Mouse (Mus musculus) heart, embryonic 13.5 days (tissue): Measurements from ENCODE around the gene Oxct2b. TPM values are rescaled to one million over a fixed set of nuclear protein-coding genes. Genes with fewer than 3 reads are reported as not detected.

Experiments used
- ATAC-seq: fragments of 200-750 bp; cut with Nextera tagmentation; 2 replicates; pipeline ENCODE4 v1.8.0; 2017; ENCODE audit warnings: moderate TSS enrichment; ENCODE audit not compliant: insufficient number of reproducible peaks, low FRiP score, low TSS enrichment; ENCODE audit errors: extremely low read depth
- H3K27ac ChIP-seq: fragments of 300-500 bp; sonication (generic); replicated peaks from 2 replicates; pipeline ENCODE4 v1.5.1; 2015; ENCODE audit warnings: moderate library complexity, mild to moderate bottlenecking, inconsistent platforms
- H3K27me3 ChIP-seq: fragments of 300-500 bp; sonication (generic); replicated peaks from 2 replicates; pipeline ENCODE4 v1.6.1; 2015; ENCODE audit warnings: mild to moderate bottlenecking, inconsistent platforms
- H3K36me3 ChIP-seq: fragments of 300-500 bp; sonication (generic); 2 replicates; pipeline ENCODE4 v1.6.1; 2015; ENCODE audit warnings: mild to moderate bottlenecking, inconsistent platforms
- H3K4me1 ChIP-seq: fragments of 300-500 bp; sonication (generic); 2 replicates; pipeline ENCODE4 v1.6.1; 2015; ENCODE audit warnings: inconsistent platforms
- H3K4me2 ChIP-seq: fragments of 300-500 bp; sonication (generic); 2 replicates; pipeline ENCODE4 v1.6.1; 2015; ENCODE audit warnings: inconsistent platforms, mild to moderate bottlenecking, moderate library complexity
- H3K4me3 ChIP-seq: fragments of 300-500 bp; sonication (generic); 2 replicates; pipeline ENCODE4 v1.5.1; 2015; ENCODE audit warnings: moderate library complexity, mild to moderate bottlenecking, inconsistent platforms
- H3K9ac ChIP-seq: fragments of 300-500 bp; sonication (generic); 2 replicates; pipeline ENCODE4 v1.6.1; 2015; ENCODE audit warnings: inconsistent platforms, mild to moderate bottlenecking, moderate library complexity
- H3K9me3 ChIP-seq: fragments of 300-500 bp; sonication (generic); 2 replicates; pipeline ENCODE4 v1.6.1; 2016; ENCODE audit warnings: inconsistent platforms
- WGBS: fragments of 180-500 bp; shearing (Covaris S2); methylation state at CpG from one replicate; pipeline ENCODE4 v1.1.7; 2015; ENCODE audit warnings: mixed read lengths; 5-methylcytosine and 5-hydroxymethylcytosine counted together
- polyA plus RNA-seq: library from polyadenylated mRNA; unstranded; fragments of >200 nt; fragmentation: Nextera tagmentation; extraction: Ambion mirVana; gene quantifications from 2 replicates; pipeline ENCODE4 v1.2.1, GENCODE M21; 2015

The Oxct2b gene
- polyA plus RNA-seq, result 0.11 TPM in 1 of 2 replicates, not detected in the other

- Histone ChIP-seq H3K27ac (no peak within 1 kb of the TSS), H3K9me3 (no peaks in the 10 kb centered on the region), H3K4me3 (peak within 1 kb of the TSS; percentile 48), H3K36me3 (no peaks in the 10 kb centered on the region), H3K27me3 (peaks cover 46% of the 10 kb centered on the region), H3K4me2 (peak within 1 kb of the TSS; percentile 71), H3K4me1 (peaks cover 6% of the 10 kb centered on the region; the same call in 1 of the 2 replicates), H3K9ac (no peak within 1 kb of the TSS)
- no peak for ATAC-seq
- 3% methylated on average over 22 of the region's 22 CpGs for WGBS
Observed at GRCm38 (mm10) chr4:123116011-123116410, at the start of gene Oxct2b. Gene Oxct2b, plus strand, starts transcription at chr4:123116266.

DNA sequence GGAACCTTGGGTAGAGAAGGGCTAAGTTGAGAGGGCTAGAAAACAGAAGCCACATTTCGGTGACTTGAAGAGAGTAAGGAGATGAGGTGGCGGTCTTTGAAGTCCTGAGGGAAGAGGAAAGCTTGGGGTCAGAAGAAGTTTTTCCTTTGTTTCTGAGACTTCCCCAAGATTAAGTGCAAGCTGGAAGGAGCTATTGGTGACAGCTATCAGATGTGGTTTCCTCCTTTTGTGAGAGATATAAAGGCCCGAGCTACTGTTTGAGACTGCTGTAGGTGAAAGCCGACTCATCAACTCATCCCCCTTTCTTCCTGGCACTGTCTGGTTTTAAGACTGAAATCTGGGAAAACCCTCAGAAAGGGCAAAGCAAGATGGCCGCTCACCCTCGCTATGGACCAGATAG, 47.4 kb upstream of the Oxct2b start:
- H3K9ac ChIP-seq, result no peak overlapping the region
- no peak overlapping the region for H3K4me2 ChIP-seq
- ATAC-seq, result no peak
- H3K4me1 ChIP-seq, result peaks cover 7% of the 10 kb centered on the region
- 63% methylated on average over 6 of the region's 6 CpGs for WGBS
- H3K4me3 ChIP-seq, result no peak overlapping the region
- H3K9me3 ChIP-seq, result no peaks in the 10 kb centered on the region
- H3K27me3 ChIP-seq, result peaks cover 66% of the 10 kb centered on the region
- no peak overlapping the region for H3K27ac ChIP-seq
- no peaks in the 10 kb centered on the region for H3K36me3 ChIP-seq

DNA sequence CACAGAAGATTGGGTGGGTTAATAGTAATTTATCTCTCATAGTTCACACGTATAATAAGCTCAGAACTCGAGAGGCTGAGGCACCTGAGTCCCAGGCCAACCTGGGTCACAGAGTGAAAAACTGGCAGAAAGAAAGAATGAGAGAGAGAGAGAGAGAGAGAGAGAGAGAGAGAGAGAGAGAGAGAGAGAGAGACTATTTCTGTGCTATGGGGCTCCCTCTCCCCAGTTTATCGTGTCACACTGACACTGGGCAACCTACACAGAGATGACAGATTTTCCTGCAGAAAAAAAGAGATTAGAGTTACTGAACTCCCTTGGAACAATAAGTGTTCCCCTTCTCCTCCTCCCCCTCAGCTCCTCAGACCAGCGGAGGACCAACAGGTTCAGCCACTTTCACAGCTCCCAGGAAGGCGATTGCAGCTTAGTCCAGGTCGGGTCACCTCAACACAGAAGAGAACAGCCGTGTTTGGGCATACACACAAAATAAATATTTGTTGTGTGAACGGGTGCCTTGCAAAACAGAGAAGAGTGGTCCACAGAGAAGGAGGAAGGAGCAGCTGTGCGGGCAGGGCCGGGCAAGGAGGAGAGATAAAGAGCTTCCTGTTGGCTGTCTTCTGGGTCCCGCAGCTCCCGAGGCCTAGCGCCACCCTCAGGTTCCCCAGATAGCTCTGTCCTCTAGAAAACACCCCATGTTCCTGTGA, 44.6 kb upstream of the Oxct2b start:
- WGBS, result 5% methylated on average over 13 of the region's 13 CpGs
- Histone ChIP-seq H3K4me1 (peaks cover 7% of the 10 kb centered on the region), H3K4me3 (peak overlapping the region; percentile 32), H3K9ac (no peak overlapping the region; the same call in 1 of the 2 replicates), H3K27ac (no peak overlapping the region), H3K27me3 (peaks cover 76% of the 10 kb centered on the region), H3K9me3 (no peaks in the 10 kb centered on the region), H3K36me3 (no peaks in the 10 kb centered on the region), H3K4me2 (peak overlapping the region; percentile 60)
- no peak for ATAC-seq

DNA sequence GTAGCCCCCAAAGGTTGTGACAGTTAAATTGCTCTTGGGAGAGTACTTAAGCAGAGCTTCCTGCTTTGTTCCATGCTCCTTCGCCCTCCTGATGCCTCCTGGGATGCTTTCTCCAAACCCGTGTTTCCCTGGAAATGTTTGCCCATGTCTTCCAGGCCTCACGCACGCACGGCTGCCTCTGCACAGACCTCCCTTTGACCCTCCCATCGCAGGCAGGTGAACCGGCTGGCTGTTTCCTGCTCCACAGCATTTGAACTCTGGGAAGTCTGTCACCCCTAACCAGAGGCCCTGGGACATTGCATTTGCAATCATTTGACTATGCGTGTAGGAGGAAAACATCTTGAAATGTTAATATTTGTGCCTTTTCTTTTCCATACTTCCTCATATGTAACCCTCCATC, 39.1 kb upstream of the Oxct2b start:
- Histone ChIP-seq H3K36me3 (no peaks in the 10 kb centered on the region), H3K4me3 (no peak overlapping the region), H3K4me1 (no peaks in the 10 kb centered on the region), H3K4me2 (no peak overlapping the region), H3K9ac (no peak overlapping the region), H3K9me3 (no peaks in the 10 kb centered on the region), H3K27ac (no peak overlapping the region), H3K27me3 (peaks cover 58% of the 10 kb centered on the region)
- WGBS, result 71% methylated on average over 8 of the region's 8 CpGs
- no peak for ATAC-seq

- WGBS, result 55% methylated on average over 4 of the region's 4 CpGs
- no peak overlapping the region for H3K27ac ChIP-seq
- H3K9me3 ChIP-seq, result no peaks in the 10 kb centered on the region
- no peaks in the 10 kb centered on the region for H3K36me3 ChIP-seq
- H3K9ac ChIP-seq, result no peak overlapping the region
- no peak for ATAC-seq
- no peak overlapping the region for H3K4me2 ChIP-seq
- H3K27me3 ChIP-seq, result peaks cover 61% of the 10 kb centered on the region
- no peaks in the 10 kb centered on the region for H3K4me1 ChIP-seq
- H3K4me3 ChIP-seq, result no peak overlapping the region
Observed at GRCm38 (mm10) chr4:123078231-123078630, 37.8 kb upstream of the Oxct2b start.

- H3K27me3 ChIP-seq, result peaks cover 36% of the 10 kb centered on the region
- no peak overlapping the region for H3K9ac ChIP-seq
- 40% methylated on average over 13 of the region's 13 CpGs for WGBS
- no peaks in the 10 kb centered on the region for H3K4me1 ChIP-seq
- H3K4me3 ChIP-seq, result no peak overlapping the region
- H3K4me2 ChIP-seq, result no peak overlapping the region
- no peaks in the 10 kb centered on the region for H3K36me3 ChIP-seq
- no peaks in the 10 kb centered on the region for H3K9me3 ChIP-seq
- no peak overlapping the region for H3K27ac ChIP-seq
- no peak for ATAC-seq
Observed at GRCm38 (mm10) chr4:123080791-123081190, 35.3 kb upstream of the Oxct2b start.

DNA sequence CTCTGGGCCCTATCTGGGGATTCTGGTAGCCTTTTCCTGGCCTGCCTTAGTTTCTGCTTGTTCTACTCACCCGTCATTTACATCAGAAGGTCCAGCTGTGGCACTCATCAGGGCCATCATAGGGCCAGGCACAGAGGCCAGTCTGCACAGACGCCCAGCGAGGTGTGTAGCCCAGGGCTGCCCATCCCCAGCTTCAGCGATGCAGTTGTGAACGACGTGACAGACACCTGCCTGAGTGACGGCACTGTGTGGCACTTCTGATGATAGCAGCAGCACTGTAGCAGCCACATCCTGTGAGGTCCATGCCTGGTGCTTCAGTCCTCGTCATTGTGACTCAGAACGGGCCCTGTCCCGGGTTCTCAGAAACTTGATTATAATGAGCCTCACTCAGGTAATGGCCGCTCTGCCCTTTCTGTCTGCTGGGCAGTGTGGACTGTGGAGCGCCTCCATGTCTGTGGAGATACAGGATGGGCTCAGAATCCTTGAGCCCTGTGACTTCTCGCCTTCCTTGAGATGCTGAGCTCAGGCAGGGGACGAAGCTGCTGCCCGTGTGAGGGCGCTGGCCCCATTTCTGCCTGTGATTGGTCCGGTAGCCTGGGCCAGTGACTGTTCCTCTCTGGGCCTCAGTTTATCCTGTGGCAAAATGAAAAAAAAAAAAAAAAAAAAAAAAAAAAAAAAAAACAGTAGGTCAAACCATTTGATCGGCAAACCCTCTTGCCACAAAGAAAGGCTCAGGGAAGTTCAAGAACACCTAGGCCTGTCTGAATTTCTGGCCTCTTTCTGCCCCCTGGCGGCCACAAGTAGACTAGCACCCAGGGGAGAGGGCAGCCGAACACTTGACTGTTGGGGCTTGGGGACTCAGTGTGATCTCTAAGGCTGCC, 33.5 kb upstream of the Oxct2b start:
- ATAC-seq, result no peak

DNA sequence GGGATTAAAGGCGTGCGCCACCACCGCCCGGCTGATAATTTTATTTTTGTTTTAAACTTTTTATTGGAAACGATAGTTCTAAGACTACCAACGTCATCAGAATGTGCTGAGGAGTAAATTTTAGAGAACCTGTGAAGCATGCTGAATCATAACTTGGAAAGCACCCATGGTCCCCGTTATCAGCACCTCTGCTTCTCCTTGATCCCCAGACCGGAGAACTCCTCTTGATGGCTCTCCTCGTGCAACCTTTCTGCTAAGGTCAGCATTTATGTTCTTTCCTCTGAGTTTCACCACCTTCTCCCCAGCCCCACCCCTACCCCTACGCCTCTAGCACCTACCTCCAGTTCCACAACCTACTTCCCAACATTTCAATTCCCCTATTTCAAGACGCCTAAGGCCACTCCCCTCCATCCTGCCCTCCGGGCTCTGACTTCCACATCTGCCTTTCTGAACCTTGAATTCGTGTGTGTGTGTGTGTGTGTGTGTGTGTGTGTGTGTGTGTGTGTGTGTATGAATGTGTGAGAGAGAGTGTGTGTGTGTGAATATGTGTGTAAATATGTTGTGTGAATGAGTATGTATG, 32.7 kb upstream of the Oxct2b start:
- Histone ChIP-seq H3K36me3 (no peaks in the 10 kb centered on the region), H3K4me2 (no peak overlapping the region), H3K4me1 (no peaks in the 10 kb centered on the region), H3K4me3 (no peak overlapping the region), H3K9me3 (no peaks in the 10 kb centered on the region), H3K27ac (no peak overlapping the region), H3K9ac (no peak overlapping the region), H3K27me3 (peaks cover 34% of the 10 kb centered on the region)
- no peak for ATAC-seq
- WGBS, result 58% methylated on average over 13 of the region's 13 CpGs

More for the DNA sequence above, 33.5 kb upstream of the Oxct2b start:
- Histone ChIP-seq H3K4me3 (no peak overlapping the region), H3K36me3 (no peaks in the 10 kb centered on the region), H3K9ac (no peak overlapping the region), H3K9me3 (no peaks in the 10 kb centered on the region), H3K4me2 (no peak overlapping the region), H3K27me3 (peaks cover 27% of the 10 kb centered on the region), H3K4me1 (no peaks in the 10 kb centered on the region), H3K27ac (no peak overlapping the region)
- WGBS, result 70% methylated on average over 20 of the region's 20 CpGs

GRCm38 (mm10) chr4:123085290-123085689, 30.8 kb upstream of the Oxct2b start:
- Histone ChIP-seq H3K27me3 (peaks cover 25% of the 10 kb centered on the region), H3K27ac (no peak overlapping the region), H3K4me3 (no peak overlapping the region), H3K4me2 (no peak overlapping the region), H3K4me1 (no peaks in the 10 kb centered on the region), H3K9ac (no peak overlapping the region), H3K9me3 (no peaks in the 10 kb centered on the region), H3K36me3 (no peaks in the 10 kb centered on the region)
- ATAC-seq, result no peak
- WGBS, result 62% methylated on average over 2 of the region's 2 CpGs

- WGBS, result 88% methylated on average over 4 of the region's 4 CpGs
- Histone ChIP-seq H3K27me3 (peaks cover 19% of the 10 kb centered on the region), H3K9ac (no peak overlapping the region), H3K27ac (no peak overlapping the region), H3K4me1 (no peaks in the 10 kb centered on the region), H3K36me3 (no peaks in the 10 kb centered on the region), H3K4me3 (no peak overlapping the region), H3K4me2 (no peak overlapping the region), H3K9me3 (no peaks in the 10 kb centered on the region)
- no peak for ATAC-seq
Observed at GRCm38 (mm10) chr4:123086381-123086780, 29.7 kb upstream of the Oxct2b start.

- peaks cover 27% of the 10 kb centered on the region for H3K27me3 ChIP-seq
- WGBS, result 61% methylated on average over 5 of the region's 5 CpGs
- no peak overlapping the region for H3K4me2 ChIP-seq
- H3K9ac ChIP-seq, result no peak overlapping the region
- no peaks in the 10 kb centered on the region for H3K36me3 ChIP-seq
- no peak for ATAC-seq
- H3K9me3 ChIP-seq, result no peaks in the 10 kb centered on the region
- no peak overlapping the region for H3K4me3 ChIP-seq
- H3K4me1 ChIP-seq, result peaks cover 5% of the 10 kb centered on the region; the same call in 1 of the 2 replicates
- H3K27ac ChIP-seq, result no peak overlapping the region
Observed at GRCm38 (mm10) chr4:123092621-123093020, 23.4 kb upstream of the Oxct2b start.
